Mouse (Mus musculus) stomach, postnatal 0 days (tissue): ENCODE data around the gene Map4k5. TPM values are rescaled to one million over a fixed set of nuclear protein-coding genes. Genes with fewer than 3 reads are reported as not detected.

Source experiments
- ATAC-seq: fragments of 200-750 bp; cut with Nextera tagmentation; 2 replicates; pipeline ENCODE4 v1.8.0; 2017; ENCODE audit not compliant: low FRiP score, low TSS enrichment
- DNase-seq: peaks from one replicate; pipeline ENCODE4 v3.0.0-alpha.2; 2016; ENCODE audit warnings: low spot score
- H3K27ac ChIP-seq: fragments of 300-500 bp; sonication (generic); replicated peaks from 2 replicates; pipeline ENCODE4 v1.5.1; 2014; ENCODE audit warnings: mild to moderate bottlenecking, control low read depth
- H3K27me3 ChIP-seq: fragments of 300-500 bp; sonication (generic); 2 replicates; pipeline ENCODE4 v1.6.1; 2014; ENCODE audit warnings: low read length; ENCODE audit not compliant: control insufficient read depth, insufficient read depth
- H3K36me3 ChIP-seq: fragments of 300-500 bp; sonication (generic); 2 replicates; pipeline ENCODE4 v1.6.1; 2014; ENCODE audit warnings: low read length, mixed read lengths; ENCODE audit not compliant: control insufficient read depth, insufficient read depth
- H3K4me1 ChIP-seq: fragments of 300-500 bp; sonication (generic); replicated peaks from 2 replicates; pipeline ENCODE4 v1.6.1; 2014; ENCODE audit warnings: antibody characterized with exemption; ENCODE audit not compliant: control insufficient read depth, insufficient read depth
- H3K4me2 ChIP-seq: fragments of 300-500 bp; sonication (generic); replicated peaks from 2 replicates; pipeline ENCODE4 v1.6.1; 2014; ENCODE audit warnings: low read depth, mild to moderate bottlenecking, control low read depth, moderate library complexity
- H3K4me3 ChIP-seq: fragments of 300-500 bp; sonication (generic); 2 replicates; pipeline ENCODE4 v1.5.1; 2014; ENCODE audit warnings: low read depth, low read length, control low read depth
- H3K9ac ChIP-seq: fragments of 300-500 bp; sonication (generic); 2 replicates; pipeline ENCODE4 v1.6.1; 2014; ENCODE audit warnings: mild to moderate bottlenecking, low read length, control low read depth, mixed read lengths
- H3K9me3 ChIP-seq: fragments of 300-500 bp; sonication (generic); 2 replicates; pipeline ENCODE4 v1.6.1; 2016; ENCODE audit warnings: low read length; ENCODE audit not compliant: control insufficient read depth
- CTCF ChIP-seq: IDR thresholded peaks from 2 replicates; pipeline ENCODE4 v1.5.1; 2016; ENCODE audit warnings: antibody characterized with exemption, low read depth, mild to moderate bottlenecking, moderate library complexity
- EP300 ChIP-seq: optimal IDR thresholded peaks from 2 replicates; pipeline ENCODE3; 2016; ENCODE audit warnings: antibody characterized with exemption
- WGBS: fragments of 180-500 bp; shearing (Covaris S2); extraction: QIAGEN DNeasy Blood & Tissue Kit; methylation state at CpG from one replicate; pipeline ENCODE4 v1.1.7; 2014; 5-methylcytosine and 5-hydroxymethylcytosine counted together
- polyA plus RNA-seq: library from polyadenylated mRNA; unstranded; fragments of >200 nt; fragmentation: Nextera tagmentation; extraction: Ambion mirVana; gene quantifications from 2 replicates; pipeline ENCODE4 v1.2.1, GENCODE M21; 2015

The Map4k5 gene
- polyA plus RNA-seq, 1 experiment from 2014 or later, result 12.4 TPM

DNA sequence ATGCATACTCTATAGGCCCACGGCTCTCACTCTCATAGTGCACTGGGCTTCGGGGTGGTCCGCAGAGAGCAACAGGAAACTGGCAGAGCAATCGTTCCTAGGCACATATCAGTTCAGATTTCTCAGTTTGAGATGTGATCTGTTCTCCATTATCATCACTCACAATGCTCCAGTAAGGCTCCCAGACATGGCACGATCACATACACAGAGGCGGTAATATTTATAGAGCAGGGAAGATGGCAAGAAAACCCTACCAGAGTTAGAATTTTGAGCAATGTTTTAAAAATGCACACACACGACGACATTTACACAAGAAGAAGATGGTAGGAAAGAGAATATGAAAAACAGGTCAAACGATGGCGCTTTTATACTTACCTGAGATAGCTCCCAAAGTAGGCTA is 36.6 kb downstream of the Map4k5 start:
- H3K27ac ChIP-seq, result no peak overlapping the region
- no peaks in the 10 kb centered on the region for H3K27me3 ChIP-seq
- no peak for DNase-seq
- H3K36me3 ChIP-seq, result peaks cover 13% of the 10 kb centered on the region
- H3K4me1 ChIP-seq, result no peaks in the 10 kb centered on the region
- 93% methylated on average over 10 of the region's 10 CpGs for WGBS
- no peak overlapping the region for H3K9ac ChIP-seq
- no peak overlapping the region for H3K4me3 ChIP-seq
- no peak for ATAC-seq
- no peak overlapping the region for H3K4me2 ChIP-seq
- no peak for TF ChIP-seq CTCF
- TF ChIP-seq EP300, result no peak
- H3K9me3 ChIP-seq, result no peaks in the 10 kb centered on the region

DNA sequence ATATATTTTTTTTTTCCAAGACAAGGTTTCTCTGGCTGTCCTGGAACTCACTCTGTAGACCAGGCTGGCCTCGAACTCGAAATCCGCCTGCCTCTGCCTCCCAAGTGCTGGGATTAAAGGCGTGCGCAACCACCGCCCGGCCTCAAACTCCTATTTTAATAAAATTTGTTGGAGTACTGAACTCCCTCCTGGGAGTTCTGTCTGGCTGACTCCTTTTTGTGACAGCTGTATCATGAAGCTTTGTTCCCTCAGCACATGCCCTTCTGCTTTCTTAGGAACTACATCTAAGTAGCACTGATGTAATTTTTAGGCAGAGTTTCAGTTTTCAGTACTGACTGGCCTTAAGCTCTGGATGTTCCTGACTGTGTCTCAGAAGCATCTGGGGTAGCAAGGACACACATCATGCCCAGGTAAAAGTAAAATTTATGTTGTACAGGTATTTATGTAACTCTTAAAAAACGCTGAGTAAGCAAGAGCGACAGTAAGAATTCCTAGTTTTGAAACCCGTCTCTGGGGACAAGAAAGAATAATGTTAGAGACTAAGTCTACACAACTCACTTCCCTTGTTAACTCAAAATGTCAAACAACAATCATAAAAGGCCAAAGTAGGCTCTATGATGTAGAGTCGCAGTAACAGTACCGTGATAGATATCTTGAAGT is 37.2 kb downstream of the Map4k5 start:
- ATAC-seq, result no peak
- Histone ChIP-seq H3K4me3 (no peak overlapping the region), H3K27me3 (no peaks in the 10 kb centered on the region), H3K27ac (no peak overlapping the region), H3K9me3 (no peaks in the 10 kb centered on the region), H3K4me2 (no peak overlapping the region), H3K9ac (no peak overlapping the region), H3K36me3 (peaks cover 13% of the 10 kb centered on the region), H3K4me1 (no peaks in the 10 kb centered on the region)
- no peak for DNase-seq
- 96% methylated on average over 12 of the region's 12 CpGs for WGBS
- TF ChIP-seq EP300 (no peak), CTCF (no peak)

DNA sequence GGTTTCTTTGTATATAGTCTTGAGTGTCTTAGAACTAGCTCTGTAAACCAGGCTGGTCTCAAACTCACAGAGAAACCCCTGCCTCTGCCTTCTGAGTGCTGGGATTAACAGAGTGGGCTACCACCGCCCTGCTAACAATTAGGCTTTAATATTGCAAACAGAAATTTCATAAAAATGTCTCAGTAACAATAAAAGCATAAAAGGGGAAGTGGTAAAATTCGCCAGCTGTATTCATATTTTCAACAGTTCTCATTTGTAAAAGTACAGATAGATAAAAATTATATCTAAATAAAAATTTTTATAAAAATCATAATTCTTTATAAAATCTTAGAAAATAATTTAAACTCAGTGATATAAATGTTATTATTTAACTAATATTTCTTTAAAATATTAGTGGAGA is 39.1 kb downstream of the Map4k5 start:
- TF ChIP-seq CTCF (no peak), EP300 (no peak)
- Histone ChIP-seq H3K9me3 (no peaks in the 10 kb centered on the region), H3K4me3 (no peak overlapping the region), H3K27me3 (no peaks in the 10 kb centered on the region), H3K4me1 (no peaks in the 10 kb centered on the region), H3K9ac (no peak overlapping the region), H3K36me3 (peaks cover 17% of the 10 kb centered on the region), H3K27ac (no peak overlapping the region), H3K4me2 (no peak overlapping the region)
- 83% methylated on average over 2 of the region's 2 CpGs for WGBS
- ATAC-seq (no peak), DNase-seq (no peak)

DNA sequence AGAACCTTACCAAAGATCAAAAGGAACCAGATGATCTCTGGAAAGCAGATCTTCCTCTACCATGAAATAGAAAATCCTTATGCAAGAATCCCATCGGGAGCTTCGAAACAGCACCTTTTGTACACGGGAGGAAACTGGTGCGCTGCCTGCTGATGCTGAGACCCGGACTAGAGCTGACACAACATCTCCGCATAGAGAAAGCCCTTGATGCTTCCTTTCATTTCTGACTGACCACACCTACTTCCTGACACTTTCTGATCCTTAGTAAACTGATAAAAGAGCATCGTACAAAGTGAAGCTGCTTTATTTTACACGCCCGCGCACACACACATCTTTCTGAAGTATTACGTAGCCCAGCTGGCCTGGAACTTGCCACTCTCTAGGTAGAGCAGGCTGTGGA is 39.6 kb downstream of the Map4k5 start:
- no peaks in the 10 kb centered on the region for H3K4me1 ChIP-seq
- no peaks in the 10 kb centered on the region for H3K9me3 ChIP-seq
- H3K4me3 ChIP-seq, result no peak overlapping the region
- no peak overlapping the region for H3K4me2 ChIP-seq
- TF ChIP-seq EP300, result no peak
- TF ChIP-seq CTCF, result no peak
- H3K9ac ChIP-seq, result no peak overlapping the region
- H3K36me3 ChIP-seq, result peaks cover 18% of the 10 kb centered on the region
- WGBS, result 77% methylated on average over 11 of the region's 11 CpGs
- H3K27ac ChIP-seq, result no peak overlapping the region
- no peaks in the 10 kb centered on the region for H3K27me3 ChIP-seq
- no peak for ATAC-seq
- no peak for DNase-seq

DNA sequence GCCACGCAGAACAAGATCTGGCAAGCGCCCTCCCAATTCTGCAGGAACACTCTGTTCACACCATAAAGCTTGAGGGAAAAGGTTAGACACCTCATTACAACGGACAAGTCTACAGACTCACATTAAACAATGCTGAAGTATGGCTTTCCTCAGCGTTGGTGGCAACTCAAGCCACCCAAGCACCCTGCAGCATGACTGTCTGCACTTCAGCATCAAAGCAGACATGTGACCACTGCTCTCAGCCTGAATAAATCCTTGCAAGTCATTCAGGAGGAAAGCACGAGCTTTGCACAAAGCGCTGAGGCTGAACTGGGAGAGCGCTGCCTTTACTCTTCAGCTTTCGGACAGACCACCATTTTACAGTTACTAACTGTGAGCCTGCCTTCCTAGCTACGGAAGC is 40.7 kb downstream of the Map4k5 start:
- no peaks in the 10 kb centered on the region for H3K27me3 ChIP-seq
- TF ChIP-seq CTCF, result no peak
- no peak for TF ChIP-seq EP300
- H3K4me1 ChIP-seq, result no peaks in the 10 kb centered on the region
- ATAC-seq (no peak), DNase-seq (no peak)
- no peak overlapping the region for H3K27ac ChIP-seq
- H3K9ac ChIP-seq, result no peak overlapping the region
- no peaks in the 10 kb centered on the region for H3K9me3 ChIP-seq
- H3K4me2 ChIP-seq, result no peak overlapping the region
- peaks cover 18% of the 10 kb centered on the region for H3K36me3 ChIP-seq
- 88% methylated on average over 9 of the region's 9 CpGs for WGBS
- H3K4me3 ChIP-seq, result no peak overlapping the region

DNA sequence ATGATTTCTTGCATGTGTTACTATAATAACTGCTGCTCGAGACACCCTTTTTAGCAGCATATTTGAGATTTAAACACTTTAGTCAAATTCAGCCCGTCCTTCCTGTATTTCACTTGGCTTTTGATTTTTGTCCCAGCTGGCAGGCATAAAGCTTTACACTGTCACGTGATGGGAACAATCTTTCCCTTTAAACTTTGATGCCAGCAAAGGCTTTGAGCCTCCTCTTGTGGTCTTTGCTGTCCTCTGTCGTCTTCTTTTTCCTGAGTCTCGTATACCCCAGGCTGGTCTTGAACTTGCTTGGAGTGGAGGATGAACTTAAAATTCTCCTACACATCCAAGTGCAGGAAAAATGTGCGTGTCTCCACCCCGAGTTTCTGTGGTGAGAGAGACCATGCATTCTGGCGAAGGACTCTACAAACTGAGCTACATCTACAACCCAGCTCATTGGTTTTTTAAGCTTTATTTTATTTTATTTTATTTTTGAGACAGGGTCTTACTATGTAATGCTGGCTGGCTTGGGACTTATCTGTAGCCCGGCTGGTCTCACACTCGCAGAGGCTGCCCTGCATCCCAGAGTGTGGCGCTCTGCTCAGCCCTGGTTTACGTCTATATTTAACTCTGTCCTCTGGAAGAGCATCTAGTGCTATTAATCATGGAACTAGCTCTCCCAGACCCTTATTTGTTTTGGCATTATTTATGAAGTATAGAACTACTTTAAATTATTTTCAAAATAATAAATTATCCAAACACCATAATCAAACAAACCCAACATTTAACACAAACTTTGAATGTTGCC is 44.7 kb downstream of the Map4k5 start:
- no peaks in the 10 kb centered on the region for H3K4me1 ChIP-seq
- no peak overlapping the region for H3K4me3 ChIP-seq
- no peak for ATAC-seq

More for the DNA sequence above, 44.7 kb downstream of the Map4k5 start:
- no peak for DNase-seq
- Histone ChIP-seq H3K27ac (no peak overlapping the region), H3K27me3 (no peaks in the 10 kb centered on the region), H3K9me3 (no peaks in the 10 kb centered on the region), H3K36me3 (peaks cover 18% of the 10 kb centered on the region), H3K9ac (no peak overlapping the region), H3K4me2 (no peak overlapping the region)
- WGBS, result 73% methylated on average over 12 of the region's 12 CpGs
- TF ChIP-seq EP300 (no peak), CTCF (peak; percentile 53)
